Mouse (Mus musculus) C2C12 (cell line): ENCODE results near the gene Gpc6.

ENCODE experiments used
- CTCF ChIP-seq: IDR thresholded peaks from one replicate; pipeline ENCODE4 v1.5.1; 2011; ENCODE audit not compliant: control insufficient read depth, insufficient read depth, insufficient read length
- FOSL1 ChIP-seq: IDR thresholded peaks from one replicate; pipeline ENCODE4 v1.8.0; 2011; ENCODE audit warnings: mild to moderate bottlenecking, low read length; ENCODE audit not compliant: poor library complexity, insufficient read depth, severe bottlenecking
- MAX ChIP-seq: IDR thresholded peaks from one replicate; pipeline ENCODE4 v1.6.1; 2011; ENCODE audit warnings: mild to moderate bottlenecking, control low read depth
- MYOD1 ChIP-seq: IDR thresholded peaks from one replicate; pipeline ENCODE4 v1.6.1; 2011; ENCODE audit warnings: low read depth; ENCODE audit not compliant: control insufficient read depth, insufficient read length
- USF1 ChIP-seq: IDR thresholded peaks from one replicate; pipeline ENCODE4 v1.6.1; 2011; ENCODE audit warnings: low read depth, mild to moderate bottlenecking, control low read depth, moderate library complexity

- TF ChIP-seq CTCF (no peak), MAX (no peak), USF1 (no peak), FOSL1 (no peak), MYOD1 (no peak)
These were observed 983.9 kb downstream of the Gpc6 start for GRCm38 (mm10) chr14:117909046-117909445.
